Mouse (Mus musculus): ENCODE results near the gene Hspb8.

- TF ChIP-seq CTCF (IDR thresholded peaks at IDR 0.05; ENCODE audit: low read depth, low read length): no peak
- TF ChIP-seq GATA2 (IDR thresholded peaks at IDR 0.05; ENCODE audit: borderline replicate concordance, low read depth, low read length): no peak
These were observed 38.8 kb upstream of the Hspb8 start for GRCm38 (mm10) chr5:116461354-116462042.
